Mouse (Mus musculus) forebrain, embryonic 10.5 days (tissue): Measurements from ENCODE around the gene Hist1h2bj. TPM values are rescaled to one million over a fixed set of nuclear protein-coding genes. Genes with fewer than 3 reads are reported as not detected.
"Not testable (repeated sequence)": the region's sequence is repeated elsewhere in the genome, so short reads cannot be mapped to it uniquely, and the experiment has no call there.

Experiments
- DNase-seq: peaks from one replicate; pipeline ENCODE4 v3.0.0-alpha.2; 2017; ENCODE audit warnings: low spot score; ENCODE audit errors: extremely low spot score
- H3K27ac ChIP-seq: fragments of 300-500 bp; sonication (generic); 2 replicates; pipeline ENCODE4 v1.5.1; 2016; ENCODE audit warnings: mild to moderate bottlenecking
- H3K27me3 ChIP-seq: fragments of 300-500 bp; sonication (generic); 2 replicates; pipeline ENCODE4 v1.6.1; 2016; ENCODE audit warnings: mild to moderate bottlenecking; ENCODE audit not compliant: poor library complexity, severe bottlenecking
- H3K36me3 ChIP-seq: fragments of 300-500 bp; sonication (generic); replicated peaks from 2 replicates; pipeline ENCODE4 v1.6.1; 2016; ENCODE audit warnings: mild to moderate bottlenecking, moderate library complexity
- H3K4me1 ChIP-seq: fragments of 300-500 bp; sonication (generic); 2 replicates; pipeline ENCODE4 v1.6.1; 2016
- H3K4me3 ChIP-seq: fragments of 300-500 bp; sonication (generic); 2 replicates; pipeline ENCODE4 v1.5.1; 2016; ENCODE audit warnings: mild to moderate bottlenecking, moderate library complexity
- H3K9me3 ChIP-seq: fragments of 300-500 bp; sonication (generic); 2 replicates; pipeline ENCODE4 v1.6.1; 2016; ENCODE audit warnings: mild to moderate bottlenecking, moderate library complexity
- WGBS: fragments of 180-500 bp; shearing (Covaris S2); methylation state at CpG from one replicate; pipeline ENCODE4 v1.1.7; 2016; 5-methylcytosine and 5-hydroxymethylcytosine counted together
- polyA plus RNA-seq: library from polyadenylated mRNA; unstranded; fragments of >200 nt; fragmentation: Nextera tagmentation; extraction: Ambion mirVana; gene quantifications from 2 replicates; pipeline ENCODE4 v1.2.1, GENCODE M21; 2016

Gene Hist1h2bj
- polyA plus RNA-seq, 1 experiment from 2014 or later: 14.9 TPM

GRCm38 (mm10) chr13:22021581-22021980 is 21.4 kb upstream of the Hist1h2bj start:
- Histone ChIP-seq H3K9me3 (no peaks in the 10 kb centered on the region), H3K4me1 (peaks cover 14% of the 10 kb centered on the region), H3K27me3 (peaks cover 32% of the 10 kb centered on the region), H3K27ac (peak overlapping the region; percentile 58), H3K36me3 (no peaks in the 10 kb centered on the region), H3K4me3 (peak overlapping the region; percentile 68)
- DNase-seq: peak; percentile 17
- WGBS: under 1% methylated on average over 11 of the region's 11 CpGs

- Histone ChIP-seq H3K4me3 (peak overlapping the region; percentile 68), H3K27ac (peak overlapping the region; percentile 58), H3K36me3 (no peaks in the 10 kb centered on the region), H3K4me1 (peaks cover 19% of the 10 kb centered on the region), H3K27me3 (peaks cover 31% of the 10 kb centered on the region), H3K9me3 (no peaks in the 10 kb centered on the region)
- DNase-seq: peak; percentile 80
- under 1% methylated on average over 9 of the region's 9 CpGs for WGBS
Observed at GRCm38 (mm10) chr13:22022241-22022640, 20.8 kb upstream of the Hist1h2bj start.

- Histone ChIP-seq H3K4me1 (peaks cover 25% of the 10 kb centered on the region), H3K36me3 (no peaks in the 10 kb centered on the region), H3K9me3 (no peaks in the 10 kb centered on the region), H3K27me3 (no peaks in the 10 kb centered on the region), H3K4me3 (peak overlapping the region; percentile 62), H3K27ac (peak overlapping the region; percentile 80)
- WGBS: 1% methylated on average over 35 of the region's 35 CpGs
- peak; percentile 91 for DNase-seq
Observed at GRCm38 (mm10) chr13:22026058-22027031, 16.7 kb upstream of the Hist1h2bj start.

- peak overlapping the region; percentile 59 for H3K4me3 ChIP-seq
Observed at GRCm38 (mm10) chr13:22028673-22029460, 14.1 kb upstream of the Hist1h2bj start.

GRCm38 (mm10) chr13:22029928-22030327 is 13.1 kb upstream of the Hist1h2bj start:
- no peaks in the 10 kb centered on the region for H3K36me3 ChIP-seq
- peak overlapping the region; percentile 59 for H3K4me3 ChIP-seq
- H3K9me3 ChIP-seq: no peaks in the 10 kb centered on the region
- H3K4me1 ChIP-seq: peaks cover 42% of the 10 kb centered on the region
- 30% methylated on average over 8 of the region's 8 CpGs for WGBS
- no peaks in the 10 kb centered on the region for H3K27me3 ChIP-seq
- no peak overlapping the region for H3K27ac ChIP-seq
- DNase-seq: peak; percentile 35

More at GRCm38 (mm10) chr13:22028673-22029460, 14.1 kb upstream of the Hist1h2bj start:
- H3K27ac ChIP-seq: peak overlapping the region; percentile 86
- no peaks in the 10 kb centered on the region for H3K27me3 ChIP-seq
- H3K9me3 ChIP-seq: no peaks in the 10 kb centered on the region
- under 1% methylated on average over 40 of the region's 40 CpGs for WGBS
- DNase-seq: peak; percentile 95
- no peaks in the 10 kb centered on the region for H3K36me3 ChIP-seq
- peaks cover 36% of the 10 kb centered on the region for H3K4me1 ChIP-seq

- Histone ChIP-seq H3K4me3 (no peak overlapping the region), H3K4me1 (peaks cover 41% of the 10 kb centered on the region), H3K36me3 (no peaks in the 10 kb centered on the region), H3K27ac (no peak overlapping the region), H3K9me3 (no peaks in the 10 kb centered on the region), H3K27me3 (no peaks in the 10 kb centered on the region)
- DNase-seq: no peak
- 20% methylated on average over 4 of the region's 4 CpGs for WGBS
Observed at GRCm38 (mm10) chr13:22030493-22030892, 12.5 kb upstream of the Hist1h2bj start.

GRCm38 (mm10) chr13:22033741-22034442 is 9.1 kb upstream of the Hist1h2bj start:
- Histone ChIP-seq H3K27me3 (no peaks in the 10 kb centered on the region), H3K9me3 (no peaks in the 10 kb centered on the region), H3K4me3 (peak overlapping the region; percentile 58), H3K27ac (peak overlapping the region; percentile 96), H3K36me3 (no peaks in the 10 kb centered on the region), H3K4me1 (peaks cover 43% of the 10 kb centered on the region)
- 62% methylated on average over 5 of the region's 5 CpGs for WGBS
- DNase-seq: peak; percentile 18

GRCm38 (mm10) chr13:22034443-22035266 is 8.4 kb upstream of the Hist1h2bj start:
- Histone ChIP-seq H3K36me3 (no peaks in the 10 kb centered on the region), H3K4me3 (peak overlapping the region; percentile 58), H3K27me3 (no peaks in the 10 kb centered on the region), H3K4me1 (peaks cover 39% of the 10 kb centered on the region), H3K9me3 (no peaks in the 10 kb centered on the region), H3K27ac (peak overlapping the region; percentile 96)
- DNase-seq: peak; percentile 50
- WGBS: under 1% methylated on average over 14 of the region's 14 CpGs

GRCm38 (mm10) chr13:22035267-22036148 is 7.5 kb upstream of the Hist1h2bj start, which contains the start of the genes Hist1h2ah and Hist1h2bk:
Gene Hist1h2ah (minus strand): TSS chr13:22035568.
Gene Hist1h2bk (plus strand): TSS chr13:22035870.
- H3K27ac ChIP-seq: peak within 1 kb of the TSS; percentile 96
- H3K4me3 ChIP-seq: peak within 1 kb of the TSS; percentile 58
- H3K27me3 ChIP-seq, H3K36me3 ChIP-seq, H3K9me3 ChIP-seq: not testable (repeated sequence)
- DNase-seq: peak; percentile 88
- 0% methylated on average over 29 of the region's 69 CpGs for WGBS
- H3K4me1 ChIP-seq: peaks cover 47% of the 10 kb centered on the region

GRCm38 (mm10) chr13:22036149-22036956 is 6.7 kb upstream of the Hist1h2bj start:
- Histone ChIP-seq H3K4me3 (peak overlapping the region; percentile 55), H3K36me3 (no peaks in the 10 kb centered on the region), H3K27me3 (no peaks in the 10 kb centered on the region), H3K4me1 (peaks cover 50% of the 10 kb centered on the region), H3K27ac (peak overlapping the region; percentile 96), H3K9me3 (no peaks in the 10 kb centered on the region)
- DNase-seq: peak; percentile 67
- 2% methylated on average over 23 of the region's 23 CpGs for WGBS
